Comparison of ENCODE assay signal across 17 mouse cellular contexts in genomic region chr11:80700611-80701010, GRCm38 (mm10).
DNase-seq lines count a peak whose midpoint lies in the region; ATAC-seq and TF ChIP-seq lines count a peak whose summit lies in the region.
"Had no signal": no experiment of that assay in that cellular context is flagged by ENCODE, and none has a peak within 500 bp of the region (broad histone marks: within the 10 kb centered on the region; RNA-seq: fewer than 3 reads in every experiment).

No protein-coding gene starts in this region.

- no peak overlapping the region for H3K27ac ChIP-seq in CH12.LX (ENCODE audit: insufficient read depth, low read depth)
- H3K27ac ChIP-seq: stomach, embryonic 15.5 days had no signal

- TF ChIP-seq RAD21 in CH12.LX (IDR thresholded peaks at IDR 0.05; ENCODE audit: low read depth, low read length): no peak

- no peak overlapping the region for H3K4me2 ChIP-seq in CH12.LX (ENCODE audit: insufficient read depth, low read depth, poor library complexity, severe bottlenecking)
- H3K4me2 ChIP-seq: heart, embryonic 12.5 days; stomach, embryonic 15.5 days had no signal

- TF ChIP-seq POLR2A in CH12.LX (IDR thresholded peaks at IDR 0.05; ENCODE audit: low read depth, low read length): no peak

- H3K9me3 ChIP-seq in CH12.LX (replicated peaks; ENCODE audit: low read length): no peaks in the 10 kb centered on the region
- H3K9me3 ChIP-seq: heart, embryonic 12.5 days; stomach, embryonic 15.5 days had no signal

- TF ChIP-seq CTCF in CH12.LX (conservative IDR thresholded peaks at IDR 0.05 in 1 of 2, IDR thresholded peaks at IDR 0.05 in 1 of 2; ENCODE audit: low read depth in 2 of 2, low read length in 2 of 2): no peak

- H3K4me1 ChIP-seq in CH12.LX (ENCODE audit: control insufficient read depth in 1 of 2, insufficient read depth in 2 of 2): peaks cover 13 to 37% of the 10 kb centered on the region in 2 experiments
- H3K4me1 ChIP-seq: stomach, embryonic 15.5 days had no signal

- H3K4me3 ChIP-seq in CH12.LX (replicated peaks in 1 of 3; ENCODE audit: low read depth in 2 of 3, low read length in 2 of 3, poor library complexity in 1 of 3): no peak overlapping the region
- H3K4me3 ChIP-seq: heart, embryonic 12.5 days; stomach, embryonic 15.5 days had no signal

- 0 out of 2 replicates have a peak, but pooled peaks have one; percentile 34 for ATAC-seq in erythroblast, adult 5-6 weeks (replicated peaks; ENCODE audit: low FRiP score, poor library complexity, severe bottlenecking)
- ATAC-seq: inflammation-experienced regulatory T-cells, adult 6 months; Patski had no signal

- H3K27me3 ChIP-seq in CH12.LX (replicated peaks): no peaks in the 10 kb centered on the region
- H3K27me3 ChIP-seq: heart, embryonic 12.5 days; Patski; stomach, embryonic 15.5 days had no signal

- no peak overlapping the region for H3K9ac ChIP-seq in CH12.LX (ENCODE audit: insufficient read depth, low read depth)
- H3K9ac ChIP-seq: heart, embryonic 12.5 days; stomach, embryonic 15.5 days had no signal

- in situ Hi-C loops in CH12.LX (cut with MboI; ENCODE audit: low pct_ligation_motif_present, low pct_unique_long_range_greater_than_20kb, low sequenced_read_pairs): no loop called here

- dilution Hi-C loops in CH12.LX (cut with MboI; ENCODE audit: extremely low pct_ligation_motif_present, extremely low pct_unique_long_range_greater_than_20kb, low sequenced_read_pairs): no loop called here

- peak; percentile 65 for DNase-seq in adrenal gland, adult 2 months
- no peak for DNase-seq in adrenal gland, postnatal 4 days (ENCODE audit: low spot score in 2 of 2)
- peak; percentile 69 for DNase-seq in CH12.LX (ENCODE audit: extremely low read depth)
- peak; percentile 28 to 61 for DNase-seq in lung, postnatal 4 days
- no peak for DNase-seq in thymus, postnatal 4 days
- no peak for DNase-seq in cerebellum, adult 8-10 months
- no peak for DNase-seq in left cerebral cortex, adult 18-20 months (ENCODE audit: low spot score in 2 of 2)
- DNase-seq: cerebellum, postnatal 14 days; gastrocnemius, postnatal 25 days; liver; midbrain, embryonic 14.5 days; thymus, postnatal 14 days had no signal

- no peak for TF ChIP-seq EP300 in CH12.LX (IDR thresholded peaks at IDR 0.05; ENCODE audit: low read length)

- H3K36me3 ChIP-seq in CH12.LX (replicated peaks in 1 of 2; ENCODE audit: control insufficient read depth in 1 of 2, insufficient read depth in 1 of 2, low read length in 1 of 2): peaks cover 0 to 2% of the 10 kb centered on the region in 2 experiments
- H3K36me3 ChIP-seq: heart, embryonic 12.5 days; stomach, embryonic 15.5 days had no signal

- H3K79me2 ChIP-seq in CH12.LX (replicated peaks; ENCODE audit: control insufficient read depth, extremely low read depth, insufficient read depth, poor library complexity, severe bottlenecking): no peaks in the 10 kb centered on the region

TF ChIP-seq in CH12.LX, 34 proteins besides CTCF, POLR2A, EP300 and RAD21:
- TF ChIP-seq MXI1 (IDR thresholded peaks at IDR 0.05; ENCODE audit: low read depth, low read length) (peak; percentile 88), IRF4 (IDR thresholded peaks at IDR 0.05; ENCODE audit: low read depth, low read length) (no peak), USF1 (IDR thresholded peaks at IDR 0.05; ENCODE audit: low read depth, low read length) (no peak), ZNF384 (IDR thresholded peaks at IDR 0.05; ENCODE audit: low read depth, low read length) (no peak), CHD2 (IDR thresholded peaks at IDR 0.05; ENCODE audit: low read length) (no peak), E2F4 (IDR thresholded peaks at IDR 0.05; ENCODE audit: insufficient replicate concordance, low read depth, low read length) (no peak), ZC3H11A (IDR thresholded peaks at IDR 0.05; ENCODE audit: low read depth, low read length) (no peak), MAX (IDR thresholded peaks at IDR 0.05; ENCODE audit: low read length) (0 out of 2 replicates have a peak, but pooled peaks have one; percentile 30), SIN3A (IDR thresholded peaks at IDR 0.05; ENCODE audit: low read length) (no peak), BHLHE40 (IDR thresholded peaks at IDR 0.05; ENCODE audit: low read depth, low read length) (peak; percentile 73), TBP (conservative IDR thresholded peaks at IDR 0.05; ENCODE audit: low read depth, low read length) (no peak), NRF1 (IDR thresholded peaks at IDR 0.05; ENCODE audit: low read depth, low read length) (no peak), KAT2A (IDR thresholded peaks at IDR 0.05; ENCODE audit: insufficient replicate concordance, low read length) (no peak)

Comparison
In these comparisons a context has a peak if more than half of its experiments do, and no peak if none do; other contexts are left out.
1. DNase-seq: peak in adrenal gland, adult 2 months (single experiment), CH12.LX (single experiment) and lung, postnatal 4 days (2 of 2); none in adrenal gland, postnatal 4 days (0 of 2), thymus, postnatal 4 days (single experiment), cerebellum, adult 8-10 months (single experiment) and left cerebral cortex, adult 18-20 months (0 of 2).